Mouse (Mus musculus): Measurements from ENCODE around the gene Gfpt1. TPM values are rescaled to one million over a fixed set of nuclear protein-coding genes. Genes with fewer than 3 reads are reported as not detected.

Gfpt1 gene
- total and polyA plus RNA-seq, 2 experiments from 2014 or later: 21.4 to 43.7 TPM

- Histone ChIP-seq H3K4me1 (ENCODE audit: insufficient read depth, low read length) (no peaks in the 10 kb centered on the region), H3K27ac (ENCODE audit: low read depth, low read length) (no peak overlapping the region), H3K4me3 (ENCODE audit: low read depth, low read length) (no peak overlapping the region), H3K9me3 (ENCODE audit: low read length) (no peaks in the 10 kb centered on the region), H3K36me3 (ENCODE audit: insufficient read depth, low read length) (peaks cover 59% of the 10 kb centered on the region), H3K9ac (replicated peaks; ENCODE audit: low read length, poor library complexity, severe bottlenecking) (no peak overlapping the region), H3K4me2 (ENCODE audit: low read depth, low read length, poor library complexity, severe bottlenecking) (no peak overlapping the region), H3K27me3 (ENCODE audit: insufficient read depth, low read length) (no peaks in the 10 kb centered on the region)
- TF ChIP-seq CTCF (IDR thresholded peaks at IDR 0.05): peak; percentile 47
- 97% methylated on average over 1 of the region's 1 CpGs for WGBS
- ATAC-seq (ENCODE audit: low FRiP score) (no peak), DNase-seq (ENCODE audit: low spot score) (no peak)
Observed at GRCm38 (mm10) chr6:87059754-87060153, 17.1 kb downstream of the Gfpt1 start.

GRCm38 (mm10) chr6:87063586-87063985 is 20.9 kb downstream of the Gfpt1 start:
- Histone ChIP-seq H3K4me3 (ENCODE audit: low read depth, low read length) (no peak overlapping the region), H3K27ac (ENCODE audit: low read depth, low read length) (no peak overlapping the region), H3K27me3 (ENCODE audit: insufficient read depth, low read length) (no peaks in the 10 kb centered on the region), H3K4me1 (ENCODE audit: insufficient read depth, low read length) (no peaks in the 10 kb centered on the region), H3K4me2 (ENCODE audit: low read depth, low read length, poor library complexity, severe bottlenecking) (no peak overlapping the region), H3K36me3 (ENCODE audit: insufficient read depth, low read length) (peaks cover 62% of the 10 kb centered on the region), H3K9me3 (ENCODE audit: low read length) (no peaks in the 10 kb centered on the region), H3K9ac (replicated peaks; ENCODE audit: low read length, poor library complexity, severe bottlenecking) (no peak overlapping the region)
- ATAC-seq (ENCODE audit: low FRiP score) (no peak), DNase-seq (ENCODE audit: low spot score) (no peak)
- no peak for TF ChIP-seq CTCF (IDR thresholded peaks at IDR 0.05)
- WGBS: 94% methylated on average over 4 of the region's 4 CpGs

- ATAC-seq (ENCODE audit: low FRiP score) (no peak), DNase-seq (ENCODE audit: low spot score) (no peak)
- Histone ChIP-seq H3K27me3 (ENCODE audit: insufficient read depth, low read length) (no peaks in the 10 kb centered on the region), H3K36me3 (ENCODE audit: insufficient read depth, low read length) (peaks cover 70% of the 10 kb centered on the region), H3K4me1 (ENCODE audit: insufficient read depth, low read length) (no peaks in the 10 kb centered on the region), H3K9me3 (ENCODE audit: low read length) (no peaks in the 10 kb centered on the region), H3K9ac (replicated peaks; ENCODE audit: low read length, poor library complexity, severe bottlenecking) (no peak overlapping the region), H3K4me3 (ENCODE audit: low read depth, low read length) (no peak overlapping the region), H3K27ac (ENCODE audit: low read depth, low read length) (no peak overlapping the region), H3K4me2 (ENCODE audit: low read depth, low read length, poor library complexity, severe bottlenecking) (no peak overlapping the region)
- WGBS: 91% methylated on average over 2 of the region's 2 CpGs
- TF ChIP-seq CTCF (IDR thresholded peaks at IDR 0.05): no peak
Observed at GRCm38 (mm10) chr6:87068209-87068608, 25.6 kb downstream of the Gfpt1 start.

GRCm38 (mm10) chr6:87069195-87069900 is 26.7 kb downstream of the Gfpt1 start:
- DNase-seq (ENCODE audit: low spot score) (no peak), ATAC-seq (ENCODE audit: low FRiP score) (no peak)
- Histone ChIP-seq H3K27me3 (ENCODE audit: insufficient read depth, low read length) (no peaks in the 10 kb centered on the region), H3K9me3 (ENCODE audit: low read length) (no peaks in the 10 kb centered on the region), H3K9ac (replicated peaks; ENCODE audit: low read length, poor library complexity, severe bottlenecking) (no peak overlapping the region), H3K36me3 (ENCODE audit: insufficient read depth, low read length) (peaks cover 69% of the 10 kb centered on the region), H3K4me2 (ENCODE audit: low read depth, low read length, poor library complexity, severe bottlenecking) (no peak overlapping the region), H3K4me1 (ENCODE audit: insufficient read depth, low read length) (no peaks in the 10 kb centered on the region), H3K4me3 (ENCODE audit: low read depth, low read length) (no peak overlapping the region), H3K27ac (ENCODE audit: low read depth, low read length) (no peak overlapping the region)
- 79% methylated on average over 7 of the region's 7 CpGs for WGBS
- no peak for TF ChIP-seq CTCF (IDR thresholded peaks at IDR 0.05)

GRCm38 (mm10) chr6:87070641-87071040 is 28.0 kb downstream of the Gfpt1 start:
- H3K27me3 ChIP-seq (ENCODE audit: insufficient read depth, low read length): no peaks in the 10 kb centered on the region
- WGBS: 92% methylated on average over 4 of the region's 4 CpGs
- ATAC-seq (ENCODE audit: low FRiP score) (no peak), DNase-seq (ENCODE audit: low spot score) (no peak)
- H3K4me3 ChIP-seq (ENCODE audit: low read depth, low read length): no peak overlapping the region
- TF ChIP-seq CTCF (IDR thresholded peaks at IDR 0.05): no peak
- H3K27ac ChIP-seq (ENCODE audit: low read depth, low read length): no peak overlapping the region
- H3K9ac ChIP-seq (replicated peaks; ENCODE audit: low read length, poor library complexity, severe bottlenecking): no peak overlapping the region
- H3K36me3 ChIP-seq (ENCODE audit: insufficient read depth, low read length): peaks cover 60% of the 10 kb centered on the region
- H3K4me2 ChIP-seq (ENCODE audit: low read depth, low read length, poor library complexity, severe bottlenecking): no peak overlapping the region
- H3K4me1 ChIP-seq (ENCODE audit: insufficient read depth, low read length): no peaks in the 10 kb centered on the region
- no peaks in the 10 kb centered on the region for H3K9me3 ChIP-seq (ENCODE audit: low read length)

GRCm38 (mm10) chr6:87072759-87073158 is 30.1 kb downstream of the Gfpt1 start:
- DNase-seq (ENCODE audit: low spot score) (no peak), ATAC-seq (ENCODE audit: low FRiP score) (no peak)
- no peaks in the 10 kb centered on the region for H3K4me1 ChIP-seq (ENCODE audit: insufficient read depth, low read length)
- H3K27ac ChIP-seq (ENCODE audit: low read depth, low read length): no peak overlapping the region
- no peaks in the 10 kb centered on the region for H3K9me3 ChIP-seq (ENCODE audit: low read length)
- no peaks in the 10 kb centered on the region for H3K27me3 ChIP-seq (ENCODE audit: insufficient read depth, low read length)
- no peak overlapping the region for H3K9ac ChIP-seq (replicated peaks; ENCODE audit: low read length, poor library complexity, severe bottlenecking)
- 92% methylated on average over 4 of the region's 4 CpGs for WGBS
- H3K36me3 ChIP-seq (ENCODE audit: insufficient read depth, low read length): peaks cover 58% of the 10 kb centered on the region
- no peak for TF ChIP-seq CTCF (IDR thresholded peaks at IDR 0.05)
- H3K4me2 ChIP-seq (ENCODE audit: low read depth, low read length, poor library complexity, severe bottlenecking): no peak overlapping the region
- no peak overlapping the region for H3K4me3 ChIP-seq (ENCODE audit: low read depth, low read length)
